Mouse (Mus musculus): ENCODE measurements around the gene Cox8a. TPM values are rescaled to one million over a fixed set of nuclear protein-coding genes. Genes with fewer than 3 reads are reported as not detected.

The Cox8a gene
- polyA plus RNA-seq, 1 experiment, result 636 TPM

DNA sequence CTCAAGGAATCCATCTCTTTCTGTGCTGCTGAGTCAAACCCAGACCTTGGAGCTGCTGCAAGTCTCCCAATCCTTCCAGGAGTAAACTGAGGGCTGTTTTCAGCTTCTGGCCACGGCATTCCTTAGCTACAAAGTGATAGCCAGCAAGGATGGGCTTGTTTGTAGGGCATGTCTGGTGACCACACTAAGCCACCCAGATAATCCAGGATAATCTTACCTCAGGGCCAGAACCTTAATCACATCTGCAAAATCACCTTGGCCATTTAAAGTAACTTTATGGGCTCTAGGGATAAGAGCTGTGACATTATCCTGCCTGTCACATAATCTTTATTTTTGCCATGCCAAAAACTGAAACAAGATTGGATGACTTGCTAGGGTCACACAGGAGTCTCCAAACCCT, 5.2 kb downstream of the Cox8a start:
- H3K4me3 ChIP-seq (ENCODE audit: extremely low read depth, insufficient read depth, insufficient read length), result no peak overlapping the region
- WGBS, result 90% methylated on average over 1 of the region's 1 CpGs

DNA sequence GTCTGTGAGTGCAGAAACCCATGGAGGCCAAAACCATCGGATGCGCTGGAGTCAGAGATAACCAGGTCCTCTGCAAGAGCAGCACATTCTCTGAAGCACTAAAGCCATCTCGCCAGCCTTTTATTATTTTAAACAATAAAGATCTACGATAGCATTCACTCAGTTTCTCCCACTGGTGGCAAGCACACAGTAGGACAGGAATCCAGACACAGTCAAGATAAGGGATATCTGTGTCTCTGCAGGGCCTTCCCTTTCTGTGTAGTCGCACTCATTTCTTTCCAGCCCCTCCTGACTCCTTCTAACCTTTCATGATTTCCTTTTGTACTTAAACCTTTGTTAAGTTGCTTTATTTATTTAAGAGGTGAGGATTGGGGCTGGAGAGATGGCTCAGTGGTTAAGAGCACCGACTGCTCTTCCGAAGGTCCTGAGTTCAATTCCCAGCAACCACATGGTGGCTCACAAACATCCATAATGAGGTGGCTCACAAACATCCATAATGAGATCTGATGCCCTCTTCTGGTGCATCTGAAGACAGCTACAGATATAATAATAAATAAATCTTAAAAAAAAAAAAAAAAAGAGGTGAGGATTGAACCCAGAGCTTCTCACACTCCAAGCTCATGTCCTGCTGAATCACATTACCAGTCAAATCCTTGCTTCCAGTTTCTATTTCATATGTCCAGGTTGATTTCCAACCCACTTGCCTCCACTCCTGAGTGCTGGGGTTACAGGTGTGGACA, 7.3 kb downstream of the Cox8a start:
- no peak overlapping the region for H3K4me3 ChIP-seq (ENCODE audit: extremely low read depth, insufficient read depth, insufficient read length)
- no peaks in the 10 kb centered on the region for H3K27me3 ChIP-seq (ENCODE audit: control insufficient read depth, insufficient read depth, low read length)
- no peak for DNase-seq (ENCODE audit: low read depth in 1 of 2, low spot score in 2 of 2)
- H3K36me3 ChIP-seq (ENCODE audit: control insufficient read depth, insufficient read depth, low read length), result peaks cover 10% of the 10 kb centered on the region
- H3K27ac ChIP-seq (ENCODE audit: insufficient read depth, low read length), result no peak overlapping the region
- H3K4me1 ChIP-seq (ENCODE audit: control insufficient read depth, insufficient read depth, insufficient read length), result peaks cover 4% of the 10 kb centered on the region; the same call in 1 of the 2 replicates
- TF ChIP-seq CTCF (IDR thresholded peaks at IDR 0.05; ENCODE audit: extremely low read depth, insufficient read depth, insufficient read length, insufficient replicate concordance) (no peak), POLR2A (IDR thresholded peaks at IDR 0.05; ENCODE audit: low read depth, low read length) (no peak)
- WGBS, result 91% methylated on average over 7 of the region's 7 CpGs

More for the DNA sequence above, 5.2 kb downstream of the Cox8a start:
- no peak for DNase-seq (ENCODE audit: low read depth in 1 of 2, low spot score in 2 of 2)
- no peaks in the 10 kb centered on the region for H3K27me3 ChIP-seq (ENCODE audit: control insufficient read depth, insufficient read depth, low read length)
- TF ChIP-seq POLR2A (IDR thresholded peaks at IDR 0.05; ENCODE audit: low read depth, low read length), result no peak
- no peak for TF ChIP-seq CTCF (IDR thresholded peaks at IDR 0.05; ENCODE audit: extremely low read depth, insufficient read depth, insufficient read length, insufficient replicate concordance)
- peaks cover 11% of the 10 kb centered on the region for H3K36me3 ChIP-seq (ENCODE audit: control insufficient read depth, insufficient read depth, low read length)
- H3K4me1 ChIP-seq (ENCODE audit: control insufficient read depth, insufficient read depth, insufficient read length), result peaks cover 2% of the 10 kb centered on the region; the same call in 1 of the 2 replicates
- no peak overlapping the region for H3K27ac ChIP-seq (ENCODE audit: insufficient read depth, low read length)

DNA sequence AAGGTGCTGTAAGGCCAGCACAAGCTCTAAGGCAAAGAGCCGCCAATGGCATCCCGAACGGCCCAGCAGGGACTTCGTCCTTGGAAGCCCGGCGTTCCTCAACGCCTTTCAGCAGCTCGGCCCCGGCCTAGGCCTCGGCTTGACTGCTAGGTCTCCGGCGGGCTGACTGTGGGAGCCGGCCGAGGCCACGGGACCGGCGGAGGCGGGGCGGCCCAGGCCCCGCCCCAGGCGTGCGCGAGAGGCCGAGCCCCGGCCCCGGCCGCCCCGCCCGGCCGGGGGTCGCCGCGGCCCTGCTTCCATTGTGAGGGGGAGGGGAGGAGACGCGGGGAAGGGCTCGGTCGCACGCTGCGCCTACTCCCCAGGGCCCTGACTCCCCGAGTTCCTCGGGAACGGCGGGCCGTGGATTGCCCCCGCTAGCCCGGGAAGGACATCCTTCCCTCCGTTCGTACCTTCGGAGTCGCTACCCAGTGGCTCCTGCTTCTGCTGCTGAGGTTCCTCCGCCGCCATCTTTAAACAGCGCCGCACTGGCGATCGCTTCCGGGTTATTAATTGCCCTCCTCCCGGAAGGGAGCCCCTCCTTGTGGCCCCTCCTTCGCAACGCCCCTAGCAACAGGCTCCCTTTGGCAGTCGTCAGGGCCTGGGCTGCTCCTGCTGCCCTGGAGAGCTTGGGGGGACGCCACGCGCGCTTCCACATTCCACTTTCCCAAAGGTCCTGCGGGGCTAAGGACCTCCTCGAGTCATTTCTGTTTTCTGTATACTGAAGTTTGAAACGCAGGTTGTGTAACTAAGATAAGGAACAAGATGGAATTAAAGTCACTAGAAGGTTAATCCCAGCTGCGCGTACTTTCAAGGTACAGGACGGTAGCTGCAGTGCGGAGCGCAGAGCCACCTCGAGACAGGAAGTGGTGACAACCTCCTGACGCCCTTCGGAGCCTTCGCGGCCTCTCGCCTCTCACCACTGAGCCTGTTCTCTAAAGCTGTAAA, 11.4 kb downstream of the Cox8a start, which contains the start of gene Otub1:
Gene Otub1 (minus strand): TSS at position 564 of the 984 bp plus-strand sequence.
- peak; percentile 84 to 91 for DNase-seq (ENCODE audit: low read depth in 1 of 2, low spot score in 2 of 2)
- H3K4me1 ChIP-seq (ENCODE audit: control insufficient read depth, insufficient read depth, insufficient read length), result peaks cover 7% of the 10 kb centered on the region
- TF ChIP-seq CTCF (IDR thresholded peaks at IDR 0.05; ENCODE audit: extremely low read depth, insufficient read depth, insufficient read length, insufficient replicate concordance) (no peak), POLR2A (IDR thresholded peaks at IDR 0.05; ENCODE audit: low read depth, low read length) (peak; percentile 64)
- peak within 1 kb of the TSS; percentile 99 for H3K4me3 ChIP-seq (ENCODE audit: extremely low read depth, insufficient read depth, insufficient read length)
- no peaks in the 10 kb centered on the region for H3K27me3 ChIP-seq (ENCODE audit: control insufficient read depth, insufficient read depth, low read length)
- peak within 1 kb of the TSS; percentile 95 for H3K27ac ChIP-seq (ENCODE audit: insufficient read depth, low read length)
- WGBS, result 1% methylated on average over 76 of the region's 79 CpGs
- H3K36me3 ChIP-seq (ENCODE audit: control insufficient read depth, insufficient read depth, low read length), result peaks cover 18% of the 10 kb centered on the region

DNA sequence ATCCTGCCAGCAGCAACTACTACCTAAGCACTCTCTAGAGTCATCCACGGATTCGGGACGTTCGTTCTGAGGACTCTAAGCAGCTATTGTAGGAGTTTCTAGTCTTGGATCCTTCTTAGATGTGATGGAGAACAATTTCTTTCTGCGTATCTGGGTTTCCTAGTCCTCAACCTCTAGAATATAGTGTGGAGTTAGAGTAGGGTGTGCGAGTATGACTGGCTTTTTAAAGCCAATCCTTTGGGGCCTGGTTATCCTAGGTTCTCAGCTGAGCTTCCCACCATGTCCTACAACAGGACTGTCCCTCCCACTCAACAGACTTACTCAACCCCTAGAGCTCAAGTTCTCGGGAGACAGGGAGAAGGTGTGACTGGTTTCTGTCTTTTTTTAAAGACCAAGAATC, 12.1 kb downstream of the Cox8a start:
- TF ChIP-seq POLR2A (IDR thresholded peaks at IDR 0.05; ENCODE audit: low read depth, low read length) (no peak), CTCF (IDR thresholded peaks at IDR 0.05; ENCODE audit: extremely low read depth, insufficient read depth, insufficient read length, insufficient replicate concordance) (no peak)
- peaks cover 7% of the 10 kb centered on the region for H3K4me1 ChIP-seq (ENCODE audit: control insufficient read depth, insufficient read depth, insufficient read length)
- peak overlapping the region; percentile 95 for H3K27ac ChIP-seq (ENCODE audit: insufficient read depth, low read length)
- no peaks in the 10 kb centered on the region for H3K27me3 ChIP-seq (ENCODE audit: control insufficient read depth, insufficient read depth, low read length)
- no peak for DNase-seq (ENCODE audit: low read depth in 1 of 2, low spot score in 2 of 2)
- peaks cover 20% of the 10 kb centered on the region for H3K36me3 ChIP-seq (ENCODE audit: control insufficient read depth, insufficient read depth, low read length)
- 40% methylated on average over 7 of the region's 7 CpGs for WGBS
- H3K4me3 ChIP-seq (ENCODE audit: extremely low read depth, insufficient read depth, insufficient read length), result peak overlapping the region; percentile 99

DNA sequence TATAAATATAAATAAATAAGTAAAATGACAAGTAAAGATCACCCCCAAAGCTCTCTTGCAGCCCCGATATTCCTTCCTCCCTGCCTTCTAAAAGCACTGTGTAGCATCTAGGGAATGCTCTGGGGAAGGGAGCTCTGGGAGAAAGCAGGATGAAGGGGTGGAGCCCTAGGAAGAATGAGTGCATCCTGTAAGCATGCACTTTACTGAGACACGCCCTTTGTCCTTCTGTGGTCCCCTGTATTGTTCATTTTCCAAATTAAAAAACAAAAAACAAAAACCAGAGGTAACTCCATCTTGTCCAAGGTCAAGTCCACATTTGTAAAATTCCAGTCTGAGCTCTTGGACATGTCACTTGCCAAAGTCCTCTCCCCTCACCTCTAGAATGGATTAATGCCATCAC, 12.5 kb downstream of the Cox8a start:
- TF ChIP-seq POLR2A (IDR thresholded peaks at IDR 0.05; ENCODE audit: low read depth, low read length), result no peak
- no peak for TF ChIP-seq CTCF (IDR thresholded peaks at IDR 0.05; ENCODE audit: extremely low read depth, insufficient read depth, insufficient read length, insufficient replicate concordance)
- no peaks in the 10 kb centered on the region for H3K27me3 ChIP-seq (ENCODE audit: control insufficient read depth, insufficient read depth, low read length)
- 79% methylated on average over 2 of the region's 2 CpGs for WGBS
- no peak overlapping the region for H3K27ac ChIP-seq (ENCODE audit: insufficient read depth, low read length)
- peak overlapping the region; percentile 34; the same call in 1 of the 2 replicates for H3K4me3 ChIP-seq (ENCODE audit: extremely low read depth, insufficient read depth, insufficient read length)
- H3K4me1 ChIP-seq (ENCODE audit: control insufficient read depth, insufficient read depth, insufficient read length), result peaks cover 7% of the 10 kb centered on the region
- H3K36me3 ChIP-seq (ENCODE audit: control insufficient read depth, insufficient read depth, low read length), result peaks cover 22% of the 10 kb centered on the region
- no peak for DNase-seq (ENCODE audit: low read depth in 1 of 2, low spot score in 2 of 2)

DNA sequence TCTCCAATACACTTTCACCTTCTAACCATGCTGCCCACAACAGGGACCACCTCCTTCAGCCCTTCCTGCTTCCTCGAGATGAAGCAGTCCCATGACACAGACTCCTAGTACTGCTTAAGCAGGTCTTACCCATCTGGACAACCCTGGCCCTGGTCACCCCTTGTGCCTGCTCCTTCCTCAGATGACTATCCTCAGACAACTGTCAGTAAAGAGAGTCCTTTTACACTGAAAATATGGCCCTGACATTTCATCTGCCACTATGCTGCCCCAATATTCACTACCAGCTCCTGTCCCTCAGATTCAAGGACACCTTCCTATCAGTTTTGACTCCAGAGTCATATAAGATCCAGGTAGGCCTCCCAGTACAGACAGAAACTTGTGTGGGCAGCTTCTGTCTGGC, 17.0 kb downstream of the Cox8a start:
- 72% methylated on average over 1 of the region's 1 CpGs for WGBS
- peaks cover 6% of the 10 kb centered on the region for H3K4me1 ChIP-seq (ENCODE audit: control insufficient read depth, insufficient read depth, insufficient read length)
- no peak for TF ChIP-seq CTCF (IDR thresholded peaks at IDR 0.05; ENCODE audit: extremely low read depth, insufficient read depth, insufficient read length, insufficient replicate concordance)
- TF ChIP-seq POLR2A (IDR thresholded peaks at IDR 0.05; ENCODE audit: low read depth, low read length), result no peak
- peaks cover 48% of the 10 kb centered on the region for H3K36me3 ChIP-seq (ENCODE audit: control insufficient read depth, insufficient read depth, low read length)
- no peak overlapping the region for H3K4me3 ChIP-seq (ENCODE audit: extremely low read depth, insufficient read depth, insufficient read length)
- no peak for DNase-seq (ENCODE audit: low read depth in 1 of 2, low spot score in 2 of 2)
- no peak overlapping the region for H3K27ac ChIP-seq (ENCODE audit: insufficient read depth, low read length)
- no peaks in the 10 kb centered on the region for H3K27me3 ChIP-seq (ENCODE audit: control insufficient read depth, insufficient read depth, low read length)

Data from spleen, adult 2 months (tissue).